Mouse (Mus musculus) bone marrow, adult 2 months (tissue): ENCODE measurements around the gene Adgra1.

Experiments
- CTCF ChIP-seq: fragments of 200-500 bp; IDR thresholded peaks from 2 replicates; pipeline ENCODE4 v1.5.1; 2011; ENCODE audit warnings: low read length, control low read depth; ENCODE audit not compliant: control insufficient read depth, insufficient read depth
- POLR2A ChIP-seq: fragments of 200-500 bp; IDR thresholded peaks from 2 replicates; pipeline ENCODE4 v1.6.1; 2011; ENCODE audit warnings: low read depth, mild to moderate bottlenecking, control low read depth, low read length, borderline replicate concordance; ENCODE audit not compliant: control insufficient read depth

DNA sequence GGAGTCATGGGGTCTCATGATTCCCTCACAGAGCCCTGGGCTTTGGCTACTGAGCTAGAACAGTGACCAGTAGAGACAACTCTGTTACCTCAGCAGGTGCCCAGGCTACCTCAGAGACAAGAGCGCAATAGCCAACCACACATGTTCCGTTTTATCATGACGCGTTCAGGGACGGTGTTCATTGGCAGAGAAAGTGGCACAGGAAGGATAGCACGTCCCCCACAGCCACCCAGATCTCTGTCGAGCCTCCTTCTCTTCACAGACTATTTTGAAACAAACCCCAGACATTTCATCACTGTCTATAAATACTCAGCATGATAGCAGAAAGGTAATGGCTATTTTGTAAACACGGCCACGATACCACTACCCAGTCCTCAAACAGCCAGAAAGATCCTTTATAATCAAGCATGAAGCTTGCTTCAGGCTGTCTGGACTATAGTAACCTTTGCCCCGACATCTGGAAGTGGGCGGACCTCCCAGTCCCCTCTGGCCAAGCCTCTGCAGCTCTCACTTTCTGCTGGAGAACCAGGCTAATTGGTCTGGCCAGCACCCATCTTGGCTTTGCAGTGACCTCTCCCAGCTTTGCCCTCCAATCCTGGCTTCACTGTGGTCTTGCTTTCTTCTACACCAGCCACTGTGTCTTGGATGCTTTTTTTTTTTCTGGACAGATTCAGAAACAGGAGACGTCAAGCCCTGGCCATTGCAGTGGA lies 11.5 kb upstream of the Adgra1 start:
- TF ChIP-seq POLR2A (no peak), CTCF (no peak)
